Mouse (Mus musculus) midbrain, embryonic 16.5 days (tissue): Measurements from ENCODE around the gene Slc24a4. TPM values are rescaled to one million over a fixed set of nuclear protein-coding genes. Genes with fewer than 3 reads are reported as not detected.

Experiments
- ATAC-seq: fragments of 200-750 bp; cut with Nextera tagmentation; 2 replicates; pipeline ENCODE4 v1.8.0; 2017; ENCODE audit warnings: moderate TSS enrichment
- H3K27ac ChIP-seq: fragments of 300-500 bp; sonication (generic); 2 replicates; pipeline ENCODE4 v1.5.1; 2014; ENCODE audit warnings: mild to moderate bottlenecking, low read length, mixed read lengths
- H3K27me3 ChIP-seq: fragments of 300-500 bp; sonication (generic); 2 replicates; pipeline ENCODE4 v1.6.1; 2014; ENCODE audit warnings: low read depth, low read length, mixed read lengths; ENCODE audit not compliant: control insufficient read depth, insufficient read depth
- H3K36me3 ChIP-seq: fragments of 300-500 bp; sonication (generic); 2 replicates; pipeline ENCODE4 v1.6.1; 2014; ENCODE audit warnings: mild to moderate bottlenecking, low read length, moderate library complexity, mixed read lengths; ENCODE audit not compliant: control insufficient read depth, insufficient read depth
- H3K4me1 ChIP-seq: fragments of 300-500 bp; sonication (generic); 2 replicates; pipeline ENCODE4 v1.6.1; 2014; ENCODE audit warnings: mild to moderate bottlenecking, low read length, mixed read lengths; ENCODE audit not compliant: control insufficient read depth, insufficient read depth
- H3K4me2 ChIP-seq: fragments of 300-500 bp; sonication (generic); 2 replicates; pipeline ENCODE4 v1.6.1; 2014; ENCODE audit warnings: mild to moderate bottlenecking, low read length, mixed read lengths
- H3K4me3 ChIP-seq: fragments of 300-500 bp; sonication (generic); 2 replicates; pipeline ENCODE4 v1.5.1; 2014; ENCODE audit warnings: low read depth, mild to moderate bottlenecking, low read length, moderate library complexity, mixed read lengths
- H3K9ac ChIP-seq: fragments of 300-500 bp; sonication (generic); 2 replicates; pipeline ENCODE4 v1.6.1; 2014; ENCODE audit warnings: low read depth, low read length, mixed read lengths
- H3K9me3 ChIP-seq: fragments of 300-500 bp; sonication (generic); replicated peaks from 2 replicates; pipeline ENCODE4 v1.6.1; 2014; ENCODE audit warnings: mild to moderate bottlenecking, low read length, mixed read lengths; ENCODE audit not compliant: control insufficient read depth, poor library complexity, severe bottlenecking
- WGBS: fragments of 180-500 bp; shearing (Covaris S2); extraction: QIAGEN DNeasy Blood & Tissue Kit; methylation state at CpG from one replicate; pipeline ENCODE4 v1.1.7; 2014; 5-methylcytosine and 5-hydroxymethylcytosine counted together
- polyA plus RNA-seq: library from polyadenylated mRNA; unstranded; fragments of >200 nt; fragmentation: Nextera tagmentation; extraction: Ambion mirVana; gene quantifications from 2 replicates; pipeline ENCODE4 v1.2.1, GENCODE M21; 2015

The Slc24a4 gene
- polyA plus RNA-seq, 1 experiment from 2014 or later = 1.7 TPM

GRCm38 (mm10) chr12:102113391-102113790, 15.1 kb upstream of the Slc24a4 start:
- Histone ChIP-seq H3K27me3 (no peaks in the 10 kb centered on the region), H3K9ac (no peak overlapping the region), H3K9me3 (no peaks in the 10 kb centered on the region), H3K36me3 (no peaks in the 10 kb centered on the region), H3K4me3 (no peak overlapping the region), H3K4me1 (peaks cover 14% of the 10 kb centered on the region), H3K27ac (no peak overlapping the region), H3K4me2 (no peak overlapping the region)
- no peak for ATAC-seq
- WGBS = 65% methylated on average over 3 of the region's 3 CpGs

DNA sequence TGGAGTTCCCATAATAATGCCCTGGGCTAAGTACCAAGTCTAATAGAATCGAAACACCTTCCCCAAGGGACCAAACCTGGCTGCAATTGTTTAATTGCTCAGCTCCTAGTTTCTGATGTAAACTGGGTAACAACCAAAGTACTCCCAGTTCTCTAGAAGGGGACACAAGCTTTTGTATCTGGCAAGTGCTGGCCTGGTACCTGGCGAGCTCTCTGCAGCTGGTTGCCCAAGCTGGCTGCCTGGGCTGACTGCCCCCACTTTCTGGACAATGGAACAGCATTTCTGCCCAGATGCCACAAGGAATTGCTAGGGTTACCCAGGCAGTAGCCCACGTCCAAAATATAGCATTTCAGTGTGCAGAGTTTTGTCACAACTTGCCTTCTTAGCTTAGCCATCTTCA, 12.0 kb upstream of the Slc24a4 start:
- H3K27me3 ChIP-seq = no peaks in the 10 kb centered on the region
- H3K9ac ChIP-seq = no peak overlapping the region
- no peak overlapping the region for H3K27ac ChIP-seq
- no peak overlapping the region for H3K4me2 ChIP-seq
- no peak for ATAC-seq
- no peaks in the 10 kb centered on the region for H3K9me3 ChIP-seq
- WGBS = 71% methylated on average over 3 of the region's 3 CpGs
- no peaks in the 10 kb centered on the region for H3K36me3 ChIP-seq
- peaks cover 14% of the 10 kb centered on the region for H3K4me1 ChIP-seq
- no peak overlapping the region for H3K4me3 ChIP-seq

DNA sequence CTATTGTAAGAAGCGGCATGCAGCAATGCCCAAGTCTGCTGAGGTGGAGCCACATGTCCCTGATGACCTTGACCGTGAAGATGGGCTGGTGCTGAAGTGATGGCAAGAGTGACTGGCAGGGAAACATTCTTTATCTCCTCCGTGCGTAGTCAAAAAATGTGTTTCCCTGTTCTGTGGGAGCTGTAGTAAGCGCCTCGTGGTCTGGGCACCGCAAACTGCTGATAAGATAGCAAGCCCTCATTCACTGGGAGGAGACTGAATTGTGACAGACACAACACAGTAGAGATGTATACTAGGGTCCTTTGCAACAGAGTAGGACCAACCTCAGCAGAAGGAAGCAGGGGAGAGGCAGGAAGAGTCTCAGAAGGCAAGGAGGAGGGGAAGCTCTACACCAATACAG, 10.5 kb upstream of the Slc24a4 start:
- 94% methylated on average over 7 of the region's 7 CpGs for whole genome bisulfite sequencing

GRCm38 (mm10) chr12:102127601-102128000, 932 bp upstream of the Slc24a4 start:
- H3K27ac ChIP-seq = no peak overlapping the region
- no peaks in the 10 kb centered on the region for H3K36me3 ChIP-seq
- H3K9me3 ChIP-seq = no peaks in the 10 kb centered on the region
- H3K4me1 ChIP-seq = peaks cover 25% of the 10 kb centered on the region; the same call in 1 of the 2 replicates
- H3K4me2 ChIP-seq = peak overlapping the region; percentile 97
- WGBS = 7% methylated on average over 7 of the region's 7 CpGs
- peak overlapping the region; percentile 56 for H3K4me3 ChIP-seq
- no peak for ATAC-seq
- no peak overlapping the region for H3K9ac ChIP-seq
- peaks cover 14% of the 10 kb centered on the region for H3K27me3 ChIP-seq

More for the DNA sequence above, 10.5 kb upstream of the Slc24a4 start:
- H3K27ac ChIP-seq = no peak overlapping the region
- H3K9me3 ChIP-seq = no peaks in the 10 kb centered on the region
- H3K27me3 ChIP-seq = no peaks in the 10 kb centered on the region
- H3K4me1 ChIP-seq = 0 out of 2 replicates have a peak, but pooled peaks cover under 1% of the 10 kb centered on the region
- H3K9ac ChIP-seq = no peak overlapping the region
- no peaks in the 10 kb centered on the region for H3K36me3 ChIP-seq
- ATAC-seq = no peak
- no peak overlapping the region for H3K4me3 ChIP-seq
- no peak overlapping the region for H3K4me2 ChIP-seq

GRCm38 (mm10) chr12:102128791-102129507, 416 bp downstream of the Slc24a4 start:
- H3K9ac ChIP-seq = peak overlapping the region; percentile 62
- peak overlapping the region; percentile 19; the same call in 1 of the 2 replicates for H3K27ac ChIP-seq
- ATAC-seq = peak; percentile 90
- WGBS = under 1% methylated on average over 71 of the region's 73 CpGs
- H3K36me3 ChIP-seq = no peaks in the 10 kb centered on the region
- peak overlapping the region; percentile 97 for H3K4me2 ChIP-seq
- H3K4me1 ChIP-seq = peaks cover 25% of the 10 kb centered on the region; the same call in 1 of the 2 replicates
- H3K4me3 ChIP-seq = peak overlapping the region; percentile 56
- H3K9me3 ChIP-seq = no peaks in the 10 kb centered on the region
- peaks cover 14% of the 10 kb centered on the region for H3K27me3 ChIP-seq

DNA sequence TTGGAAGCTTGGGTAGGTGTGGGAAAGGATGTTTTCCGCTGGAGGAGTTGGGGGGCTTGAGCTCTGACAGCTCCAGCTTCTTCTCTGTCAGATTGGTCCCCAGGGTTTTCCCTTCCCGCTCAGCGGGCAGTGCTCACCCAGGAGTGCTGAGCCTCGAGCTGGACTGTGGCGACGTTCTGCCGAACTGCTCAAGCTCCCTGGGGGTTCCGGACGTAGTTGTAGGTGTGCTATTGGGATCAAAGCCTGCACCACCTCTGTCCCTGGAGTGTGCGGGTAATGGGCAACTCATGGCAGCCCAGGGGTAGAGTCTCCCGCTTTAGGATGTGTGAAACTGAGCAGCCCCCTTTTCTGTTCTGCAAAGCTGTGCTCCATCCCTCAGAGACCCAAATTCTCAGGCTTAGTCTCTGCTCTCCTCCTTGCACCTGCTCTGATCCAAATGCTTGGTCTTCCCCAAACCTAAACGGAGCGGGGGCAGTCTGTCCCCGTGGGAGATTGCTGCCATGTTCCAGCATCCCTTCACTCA, 1.0 kb downstream of the Slc24a4 start:
- Histone ChIP-seq H3K4me2 (peak overlapping the region; percentile 97), H3K36me3 (no peaks in the 10 kb centered on the region), H3K4me1 (peaks cover 25% of the 10 kb centered on the region; the same call in 1 of the 2 replicates), H3K4me3 (peak overlapping the region; percentile 56), H3K27me3 (peaks cover 14% of the 10 kb centered on the region), H3K9ac (peak overlapping the region; percentile 62), H3K9me3 (no peaks in the 10 kb centered on the region), H3K27ac (no peak overlapping the region)
- under 1% methylated on average over 14 of the region's 14 CpGs for WGBS
- ATAC-seq = peak; percentile 30; the same call in 1 of the 2 replicates

DNA sequence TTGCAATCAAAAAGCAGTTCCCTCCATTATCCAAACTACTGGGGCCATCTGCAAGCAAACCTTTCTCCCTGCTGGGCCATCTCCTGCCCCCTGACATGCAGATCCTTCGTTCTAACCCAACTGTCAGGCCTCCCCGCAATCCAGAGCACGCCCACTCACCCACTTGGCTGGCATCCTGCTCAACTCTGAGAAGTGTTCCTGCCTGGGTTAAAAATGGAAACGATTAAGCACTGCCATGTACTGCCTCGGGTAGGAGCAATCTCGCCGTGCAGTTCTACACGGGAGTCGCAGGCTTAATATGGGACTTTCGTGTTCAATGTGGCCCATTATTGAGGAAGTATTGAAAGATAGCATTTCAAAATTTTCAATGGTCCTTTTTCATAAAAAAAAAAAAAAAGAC, 11.2 kb downstream of the Slc24a4 start:
- Histone ChIP-seq H3K4me2 (no peak overlapping the region), H3K4me3 (no peak overlapping the region), H3K27me3 (no peaks in the 10 kb centered on the region), H3K27ac (no peak overlapping the region), H3K9me3 (no peaks in the 10 kb centered on the region), H3K4me1 (no peaks in the 10 kb centered on the region), H3K36me3 (no peaks in the 10 kb centered on the region), H3K9ac (no peak overlapping the region)
- 87% methylated on average over 10 of the region's 10 CpGs for WGBS
- no peak for ATAC-seq

- Histone ChIP-seq H3K9ac (no peak overlapping the region), H3K27me3 (no peaks in the 10 kb centered on the region), H3K27ac (no peak overlapping the region), H3K36me3 (no peaks in the 10 kb centered on the region), H3K4me2 (no peak overlapping the region), H3K9me3 (no peaks in the 10 kb centered on the region), H3K4me3 (no peak overlapping the region), H3K4me1 (no peaks in the 10 kb centered on the region)
- ATAC-seq = no peak
- WGBS = 71% methylated on average over 5 of the region's 5 CpGs
Observed at GRCm38 (mm10) chr12:102141330-102141729, 12.8 kb downstream of the Slc24a4 start.

GRCm38 (mm10) chr12:102147678-102148077, 19.1 kb downstream of the Slc24a4 start:
- no peaks in the 10 kb centered on the region for H3K36me3 ChIP-seq
- no peaks in the 10 kb centered on the region for H3K27me3 ChIP-seq
- no peak overlapping the region for H3K27ac ChIP-seq
- no peak for ATAC-seq
- no peak overlapping the region for H3K4me2 ChIP-seq
- WGBS = 72% methylated on average over 4 of the region's 4 CpGs
- H3K9me3 ChIP-seq = no peaks in the 10 kb centered on the region
- H3K4me1 ChIP-seq = no peaks in the 10 kb centered on the region
- H3K9ac ChIP-seq = no peak overlapping the region
- H3K4me3 ChIP-seq = no peak overlapping the region
